Mouse (Mus musculus): ENCODE results near the gene Cox5a.
A peak's percentile ranks its signal among the peaks of the same experiment; 100 is the strongest.

Gene Cox5a

DNA sequence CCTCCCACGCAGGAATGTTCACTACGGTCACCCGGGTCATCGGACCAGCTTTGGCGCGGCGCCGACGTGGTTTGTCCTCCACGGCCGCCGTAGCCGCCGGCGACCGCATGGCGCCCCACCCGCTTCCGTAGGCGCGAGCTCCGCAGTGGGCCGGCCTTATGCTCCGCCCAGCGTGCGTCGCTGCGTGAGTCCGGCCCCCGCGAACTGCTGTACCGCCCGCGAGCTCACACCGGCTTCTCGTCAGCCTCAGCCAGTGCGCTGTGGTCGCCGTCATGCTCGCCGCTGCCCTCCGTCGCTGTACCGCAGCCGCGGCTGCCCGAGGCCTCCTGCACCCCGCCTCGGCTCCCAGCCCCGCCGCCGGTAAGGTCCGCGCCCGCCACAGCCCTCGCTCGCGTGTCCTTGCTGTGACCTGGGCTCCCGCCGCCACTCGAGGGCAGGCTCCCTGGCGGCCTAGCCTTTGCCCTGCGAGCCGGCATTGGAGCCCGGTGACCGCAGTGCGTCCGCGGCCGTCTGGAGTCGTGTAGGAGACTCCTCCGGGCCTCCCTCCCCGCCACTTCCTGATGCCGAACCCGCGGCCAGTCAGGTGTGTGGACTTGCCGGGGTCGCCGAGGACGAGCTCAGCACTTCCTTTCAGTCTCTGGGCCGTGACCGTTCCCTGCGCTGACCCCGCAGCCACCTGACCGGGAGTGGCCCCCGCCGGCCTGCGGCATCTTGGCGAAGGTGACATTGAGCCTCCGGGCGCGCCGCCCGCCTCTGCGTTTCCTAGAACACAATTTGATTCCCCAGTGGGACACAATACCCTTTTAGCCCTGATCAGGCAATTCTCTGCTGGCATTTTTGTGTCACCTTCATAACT lies at the start of gene Cox5a:
TSS of gene Cox5a (plus strand) at position 219 of the 856 bp plus-strand sequence.
- peak; percentile 81 to 85 for DNase-seq (ENCODE audit: low spot score in 2 of 2)

GRCm38 (mm10) chr9:57485774-57486173 lies 35.3 kb upstream of the Cox5a start:
- DNase-seq (ENCODE audit: low spot score in 2 of 2), result peak; percentile 58 to 84

DNA sequence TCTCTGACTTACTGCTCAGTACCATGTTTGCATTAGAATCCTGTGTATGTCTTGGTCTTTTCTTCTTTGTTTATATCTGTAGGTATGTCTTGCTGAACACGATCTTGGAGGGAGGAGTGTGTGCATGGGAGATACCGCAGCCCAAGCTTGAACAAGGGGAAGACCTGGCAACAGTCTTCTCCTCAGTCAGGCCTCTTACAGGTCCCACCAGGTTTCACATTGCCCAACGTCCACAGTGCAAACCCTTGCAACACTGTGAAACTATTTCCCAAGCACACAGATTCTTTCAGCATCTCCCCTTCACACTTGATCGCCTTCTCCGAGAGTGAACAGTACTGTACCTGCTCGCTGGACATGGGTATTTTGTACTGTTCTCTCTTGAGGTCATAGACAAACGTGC lies 33.3 kb upstream of the Cox5a start:
- no peak for DNase-seq (ENCODE audit: low spot score in 2 of 2)

DNA sequence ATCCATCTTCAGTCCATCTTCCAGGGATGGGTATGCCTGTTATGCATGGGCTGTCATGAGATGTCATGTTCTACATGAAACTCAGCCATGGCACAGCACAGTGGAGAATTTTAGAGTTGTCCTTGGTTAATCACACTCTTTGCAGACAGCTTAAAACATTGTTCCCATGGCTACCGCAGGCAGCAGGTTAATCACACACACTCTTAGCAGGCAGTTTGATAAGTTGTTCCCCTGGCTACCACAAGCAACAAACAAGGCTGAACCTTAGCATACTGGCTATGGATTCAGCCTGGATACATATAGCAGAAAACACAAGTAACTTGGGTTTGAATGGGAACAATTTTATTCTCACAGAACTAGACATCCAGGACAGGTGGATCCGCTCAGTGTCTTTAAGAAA lies 27.5 kb upstream of the Cox5a start:
- no peak for DNase-seq (ENCODE audit: low spot score in 2 of 2)

DNA sequence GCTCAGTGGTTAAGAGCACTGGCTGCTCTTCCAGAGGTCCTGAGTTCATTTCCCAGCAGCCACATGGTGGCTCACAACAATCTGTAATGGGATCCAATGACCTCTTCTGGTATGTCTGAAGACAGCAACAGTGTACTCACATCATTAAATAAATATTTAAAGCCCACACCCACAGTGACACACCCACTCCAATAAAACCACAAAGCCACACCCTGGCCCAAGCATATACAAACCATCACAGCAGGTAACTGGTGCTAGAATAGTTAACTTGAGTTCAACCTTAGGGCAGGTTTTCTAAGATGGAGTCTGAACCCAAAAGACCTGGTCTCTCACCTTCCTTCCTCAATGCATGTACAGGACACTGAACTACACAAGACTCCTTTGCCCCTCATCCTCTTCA lies 26.1 kb upstream of the Cox5a start:
- no peak for DNase-seq (ENCODE audit: low spot score in 2 of 2)

DNA sequence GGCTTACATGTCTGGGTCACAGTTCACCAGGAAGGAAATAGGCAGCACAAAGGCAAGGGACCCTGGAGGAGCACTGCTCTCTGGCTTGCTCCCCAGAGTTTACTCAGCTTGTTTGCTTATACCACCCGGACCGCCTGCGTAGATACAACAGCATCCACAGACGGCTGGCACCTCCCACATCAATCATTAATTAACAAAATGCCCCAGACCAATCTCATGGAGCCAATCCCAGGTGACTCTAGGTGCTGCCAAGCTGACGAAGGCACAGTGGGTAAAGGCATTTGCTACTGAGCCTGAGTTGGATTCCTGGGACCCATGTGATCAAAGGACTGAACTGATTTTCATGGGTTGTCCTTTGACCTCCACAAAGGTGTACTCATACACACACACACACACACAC lies 23.8 kb upstream of the Cox5a start:
- no peak for DNase-seq (ENCODE audit: low spot score in 2 of 2)

- DNase-seq (ENCODE audit: low spot score in 2 of 2), result no peak
Measured at GRCm38 (mm10) chr9:57498536-57498935, 22.5 kb upstream of the Cox5a start.

GRCm38 (mm10) chr9:57501452-57501851 lies 19.6 kb upstream of the Cox5a start:
- DNase-seq (ENCODE audit: low spot score in 2 of 2), result no peak

DNA sequence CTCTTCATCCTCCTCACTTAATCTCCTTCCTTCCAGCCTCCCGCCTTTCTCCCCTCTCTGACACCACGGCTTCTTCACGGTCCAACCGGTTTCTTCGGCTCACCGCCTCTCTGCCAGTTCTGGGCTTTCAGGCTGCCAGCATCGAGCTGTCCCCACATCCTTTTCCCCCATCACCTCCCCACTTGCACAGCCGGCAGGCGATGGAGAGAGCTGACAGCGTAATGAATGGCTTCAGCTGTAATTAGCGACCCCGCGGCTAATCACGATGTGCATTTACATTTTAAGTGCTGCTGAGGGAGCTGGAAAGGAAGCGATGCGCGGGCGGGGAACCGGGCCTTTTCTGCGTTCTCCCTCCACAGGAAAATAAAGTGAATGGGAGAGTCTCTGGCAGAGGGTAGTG lies 19.2 kb upstream of the Cox5a start:
- no peak for DNase-seq (ENCODE audit: low spot score in 2 of 2)

DNA sequence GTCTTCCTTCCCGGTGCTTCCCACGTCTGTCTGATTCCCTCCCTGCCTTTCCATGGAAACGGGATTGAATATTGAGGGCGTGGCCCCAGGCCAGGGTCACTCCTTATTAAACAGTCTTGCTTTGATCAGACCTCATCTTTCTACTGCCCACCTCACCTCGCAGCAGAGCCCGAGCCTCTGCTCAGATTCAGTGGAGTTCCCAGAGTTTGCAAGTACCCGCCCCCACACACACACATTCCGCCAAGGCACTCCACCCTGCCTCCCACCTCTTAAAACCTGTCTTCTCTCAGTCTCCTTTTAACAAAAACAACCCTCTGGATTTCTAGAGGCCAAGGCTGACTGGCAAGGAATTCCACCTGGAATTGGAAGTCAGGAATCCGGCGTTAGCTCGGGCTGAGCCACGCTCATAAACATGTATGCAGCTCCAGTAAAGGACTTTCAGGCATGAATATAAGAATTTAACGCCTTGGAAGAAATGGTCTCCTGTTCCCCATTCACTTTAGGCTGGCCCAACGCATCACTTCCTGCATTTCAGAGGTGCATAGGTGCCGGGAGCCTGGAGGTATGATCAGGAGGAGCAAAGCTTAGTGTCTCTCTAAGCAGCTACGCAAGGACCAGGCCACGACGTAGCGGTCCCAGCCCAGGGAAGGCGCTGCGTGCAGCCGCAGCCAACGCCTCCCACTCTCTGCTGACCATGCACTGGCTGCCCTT lies 18.0 kb upstream of the Cox5a start:
- no peak for DNase-seq (ENCODE audit: low spot score in 2 of 2)

DNA sequence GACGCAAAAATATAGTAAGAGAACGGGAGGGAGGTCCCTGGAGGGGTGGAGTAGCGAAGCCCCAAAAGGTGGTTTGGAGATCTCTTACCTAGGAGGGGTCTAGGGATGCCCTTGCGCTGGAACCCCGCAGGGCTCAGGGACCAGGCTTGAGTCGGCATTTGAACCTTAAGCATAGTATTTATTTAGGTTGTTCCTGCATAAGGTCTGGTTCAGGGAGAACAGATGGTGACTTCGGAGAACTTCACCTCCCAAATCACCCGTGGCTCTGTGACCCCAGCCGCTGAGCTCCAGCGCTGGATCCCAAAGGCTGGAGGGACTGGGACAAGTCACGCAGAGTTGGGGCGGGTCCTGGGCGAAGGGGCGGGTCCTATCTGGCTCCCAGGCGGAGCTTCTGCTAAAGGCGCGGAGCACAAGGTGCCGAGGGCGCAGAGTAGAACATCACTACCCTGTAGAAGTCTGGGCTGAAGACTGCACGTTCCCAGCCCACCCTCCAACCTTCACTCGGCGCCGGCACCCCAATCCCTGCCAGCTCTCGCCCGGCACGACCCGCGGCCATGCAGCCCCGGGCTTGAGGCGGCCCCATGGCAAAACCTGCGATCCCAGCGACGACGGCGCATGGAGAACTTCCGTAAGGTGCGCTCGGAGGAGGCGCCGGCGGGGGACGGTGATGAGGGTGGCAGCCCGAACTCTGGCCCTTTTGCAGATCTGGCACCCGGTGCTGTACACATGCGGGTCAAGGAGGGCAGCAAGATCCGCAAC lies 17.3 kb upstream of the Cox5a start, which contains the start of gene Rpp25:
TSS of gene Rpp25 (plus strand) at position 405 of the 759 bp plus-strand sequence.
- no peak for DNase-seq (ENCODE audit: low spot score in 2 of 2)

- DNase-seq (ENCODE audit: low spot score in 2 of 2), result peak in 1 of 2 experiments; percentile 62
Measured at GRCm38 (mm10) chr9:57504381-57504700, 16.7 kb upstream of the Cox5a start.

GRCm38 (mm10) chr9:57504891-57505290 lies 16.2 kb upstream of the Cox5a start:
- no peak for DNase-seq (ENCODE audit: low spot score in 2 of 2)

DNA sequence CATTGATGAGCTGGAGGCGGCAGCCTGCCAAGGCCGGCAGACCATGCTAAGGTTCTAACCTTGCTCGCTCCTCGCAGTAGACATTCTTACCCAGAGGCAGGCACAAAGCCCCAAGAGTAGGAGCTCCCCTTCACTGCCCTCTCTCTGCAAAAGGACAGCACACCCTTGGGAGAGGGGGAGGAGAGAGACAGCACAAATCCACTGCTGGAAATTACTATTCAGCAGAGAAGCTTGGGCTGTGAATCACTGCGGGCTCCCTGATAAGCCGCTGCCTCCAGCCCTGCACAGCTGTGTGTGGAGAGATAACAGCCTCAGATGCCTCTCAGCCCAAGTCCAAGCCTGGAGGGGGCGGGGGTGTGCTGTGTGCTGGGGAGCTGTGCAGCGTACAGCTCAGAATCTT lies 15.4 kb upstream of the Cox5a start:
- no peak for DNase-seq (ENCODE audit: low spot score in 2 of 2)

DNA sequence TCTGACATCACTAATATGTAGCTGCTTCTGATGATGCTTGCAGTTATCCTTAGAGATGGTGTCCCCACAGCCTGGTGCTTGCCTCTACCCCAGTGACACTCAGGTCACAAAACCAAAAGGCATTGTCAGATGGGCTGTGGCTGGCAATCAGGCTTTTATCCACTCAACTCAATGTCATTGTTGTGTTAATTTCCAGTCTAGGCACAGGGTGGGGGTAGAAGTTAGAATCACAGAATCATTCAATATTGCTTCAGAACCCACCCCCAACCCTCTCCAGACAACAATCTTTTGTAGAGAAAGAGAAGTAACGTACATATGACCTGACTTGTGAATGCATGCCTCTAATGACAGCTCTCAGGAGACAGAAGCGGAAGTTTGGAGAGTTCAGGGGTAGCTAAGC lies 10.5 kb upstream of the Cox5a start:
- no peak for DNase-seq (ENCODE audit: low spot score in 2 of 2)

- peak; percentile 43 to 75 for DNase-seq (ENCODE audit: low spot score in 2 of 2)
Measured at GRCm38 (mm10) chr9:57517113-57517512, 4.0 kb upstream of the Cox5a start.

GRCm38 (mm10) chr9:57520375-57521055 lies 559 bp upstream of the Cox5a start:
- DNase-seq (ENCODE audit: low spot score in 2 of 2), result no peak

DNA sequence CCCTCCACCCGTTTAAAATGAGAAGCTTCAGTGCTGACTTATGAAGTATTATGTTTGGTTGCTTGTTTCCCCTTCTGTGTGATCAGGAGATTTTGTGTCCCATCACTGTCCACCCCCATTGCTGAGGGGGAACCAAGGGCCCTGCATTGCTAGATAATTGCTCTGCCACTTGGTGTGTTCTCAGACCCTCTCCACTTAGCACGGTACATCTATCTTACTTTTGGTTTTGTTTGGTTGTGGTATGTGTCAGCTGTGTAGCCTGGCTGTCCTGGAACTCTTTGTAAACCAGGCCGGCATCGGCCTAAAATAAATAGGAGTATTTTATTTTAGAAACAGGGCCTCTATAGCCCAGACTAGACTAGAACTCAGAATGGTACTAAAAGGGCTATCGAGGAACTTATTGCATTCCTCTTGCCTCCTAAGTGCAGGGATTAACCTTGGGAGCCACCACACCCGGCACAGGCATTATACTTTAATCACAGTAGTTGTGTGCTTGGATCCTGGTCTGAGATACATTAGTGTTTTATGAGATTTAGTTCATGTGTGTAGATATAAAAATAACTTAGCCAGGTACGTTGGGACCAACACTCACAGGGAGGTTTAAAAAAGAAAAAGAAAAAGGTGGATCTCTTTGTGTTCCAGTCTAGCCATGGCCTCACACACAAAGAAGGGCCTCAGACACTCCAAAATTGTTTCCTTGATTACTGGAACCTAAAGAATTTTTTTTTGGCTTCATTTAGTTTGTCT lies 1.2 kb downstream of the Cox5a start:
- no peak for DNase-seq (ENCODE audit: low spot score in 2 of 2)

- no peak for DNase-seq (ENCODE audit: low spot score in 2 of 2)
Measured at GRCm38 (mm10) chr9:57522861-57523246, 1.8 kb downstream of the Cox5a start.

DNA sequence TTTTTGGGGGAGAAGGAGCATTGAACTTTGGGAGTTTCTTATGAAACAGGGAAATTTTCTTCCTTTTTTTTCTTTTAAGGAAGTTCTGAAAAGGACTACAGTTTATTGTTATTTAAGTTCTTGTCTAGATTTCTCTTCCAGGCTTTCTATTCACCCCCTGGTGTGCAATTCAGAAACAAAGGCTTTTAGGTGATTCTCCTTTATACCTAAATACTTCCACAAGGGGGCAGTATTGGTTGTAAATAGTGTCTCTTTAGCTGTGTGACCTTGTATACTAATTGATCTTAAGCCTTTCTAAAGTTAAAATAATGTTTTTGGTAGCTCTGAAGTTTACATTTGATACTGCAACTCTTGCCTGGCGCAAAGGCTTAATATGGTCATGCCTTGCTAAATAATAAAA lies 2.7 kb downstream of the Cox5a start:
- peak in 1 of 2 experiments; percentile 75 for DNase-seq (ENCODE audit: low spot score in 2 of 2)

GRCm38 (mm10) chr9:57524439-57524838 lies 3.4 kb downstream of the Cox5a start:
- DNase-seq (ENCODE audit: low spot score in 2 of 2), result no peak
